Mouse (Mus musculus) ovary, postnatal 10 days (tissue): ENCODE measurements around the gene Poln.

Experiments used
- DNase-seq: peaks from one replicate; pipeline ENCODE4 v3.0.0; 2022; ENCODE audit warnings: low spot score

Poln gene

GRCm38 (mm10) chr5:34168950-34169891 lies at the start of gene Poln, which contains the start of gene Haus3:
Poln (minus strand) TSS chr5:34169448.
Haus3 (minus strand) TSS chr5:34169527.
- DNase-seq = peak; percentile 94

DNA sequence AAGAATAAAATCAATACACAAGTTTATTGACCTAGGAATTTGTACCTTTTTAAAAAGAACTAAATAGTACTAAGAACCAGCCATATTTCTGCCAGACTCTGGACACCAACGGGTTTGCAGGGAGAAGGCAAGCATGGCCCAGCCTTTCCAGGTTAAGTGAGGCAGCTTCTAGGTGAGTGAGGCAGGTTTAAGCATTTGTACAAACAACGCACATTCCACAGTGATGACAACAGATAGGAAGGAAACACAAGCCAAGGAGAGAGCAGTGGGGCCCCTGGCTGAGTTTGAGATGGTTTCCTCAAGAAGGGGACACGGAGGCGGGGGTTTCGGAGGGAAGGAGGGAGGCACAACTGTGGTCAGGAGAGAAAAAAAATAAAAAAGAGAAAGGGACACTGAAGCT lies 49.4 kb upstream of the Poln start:
- DNase-seq = no peak

DNA sequence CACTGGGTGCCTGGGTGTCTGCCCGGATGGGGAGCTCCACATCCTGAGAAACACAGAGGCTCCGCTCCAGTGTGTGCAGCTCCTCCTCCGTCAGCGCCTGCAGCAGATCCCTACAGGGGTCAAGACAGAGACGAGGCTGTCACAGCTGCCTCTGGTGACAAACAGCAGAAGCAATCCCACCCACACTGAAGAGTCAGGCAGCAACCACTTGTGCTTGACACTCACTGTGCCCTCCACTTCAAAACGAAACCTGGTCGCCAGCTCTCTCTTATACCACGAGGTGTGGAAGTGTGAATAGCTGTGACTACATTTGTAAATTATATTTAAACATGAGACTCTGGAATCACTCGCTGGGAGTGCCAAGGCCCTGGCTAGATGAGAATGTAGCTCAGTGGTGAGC lies 48.5 kb upstream of the Poln start:
- DNase-seq = no peak

DNA sequence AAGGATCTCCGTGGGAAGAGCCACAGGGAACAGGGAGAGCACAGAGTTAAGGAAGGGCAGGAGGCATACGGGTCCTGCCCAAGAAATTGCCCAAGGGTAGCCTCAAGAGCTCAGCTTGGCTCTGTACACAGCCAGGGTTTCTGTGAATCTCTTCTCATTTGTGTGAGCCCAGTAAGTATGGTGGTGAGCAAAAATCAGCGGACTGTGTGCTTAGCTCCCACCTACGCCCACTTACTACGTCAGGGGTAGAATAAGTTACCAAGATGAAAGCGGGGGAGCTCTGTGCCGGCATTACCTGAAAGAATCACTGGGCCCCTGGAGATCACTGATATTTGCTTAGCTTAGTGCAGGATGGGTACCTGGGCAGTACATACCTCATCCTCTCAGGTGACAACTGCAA lies 46.8 kb upstream of the Poln start:
- no peak for DNase-seq

DNA sequence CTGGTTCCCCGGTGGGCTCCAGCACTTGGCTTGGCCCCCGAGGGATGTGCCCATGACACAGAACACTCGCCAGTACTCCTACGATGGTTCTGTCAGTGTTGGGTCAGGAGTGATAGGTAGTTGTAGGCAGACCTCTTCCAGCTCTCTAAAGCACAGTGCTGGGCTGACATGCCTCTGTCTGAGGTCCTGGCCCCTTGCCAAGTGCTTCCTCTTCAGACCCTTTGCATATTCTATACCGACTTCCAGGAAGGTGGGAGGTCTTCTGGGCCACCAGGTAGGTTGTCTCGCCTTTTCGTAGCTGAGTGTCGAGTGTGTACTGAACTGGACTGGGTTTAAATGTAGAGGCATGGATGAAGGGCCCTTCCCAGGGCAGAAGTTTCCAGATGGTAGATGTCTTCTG lies 44.4 kb upstream of the Poln start:
- no peak for DNase-seq

DNA sequence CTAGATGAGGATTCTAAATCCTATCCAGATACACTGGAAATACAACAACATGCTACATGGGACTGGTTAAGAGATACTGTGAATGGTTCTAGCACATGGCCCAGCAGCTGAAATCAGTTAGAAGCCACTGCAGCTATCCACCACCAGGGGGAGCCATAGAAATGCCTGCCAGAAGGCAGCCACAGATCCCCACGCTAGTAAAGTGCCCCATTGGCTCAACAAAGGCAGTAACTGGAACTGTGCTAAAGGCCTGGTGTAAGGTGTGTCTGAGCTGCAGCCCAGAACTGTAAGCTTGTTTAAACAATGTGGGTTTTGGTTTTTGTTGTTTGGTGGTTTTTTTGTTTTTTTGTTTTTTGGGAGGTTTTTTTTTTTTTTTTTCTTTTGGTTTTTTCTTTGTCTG lies 41.0 kb upstream of the Poln start:
- DNase-seq = peak; percentile 30

DNA sequence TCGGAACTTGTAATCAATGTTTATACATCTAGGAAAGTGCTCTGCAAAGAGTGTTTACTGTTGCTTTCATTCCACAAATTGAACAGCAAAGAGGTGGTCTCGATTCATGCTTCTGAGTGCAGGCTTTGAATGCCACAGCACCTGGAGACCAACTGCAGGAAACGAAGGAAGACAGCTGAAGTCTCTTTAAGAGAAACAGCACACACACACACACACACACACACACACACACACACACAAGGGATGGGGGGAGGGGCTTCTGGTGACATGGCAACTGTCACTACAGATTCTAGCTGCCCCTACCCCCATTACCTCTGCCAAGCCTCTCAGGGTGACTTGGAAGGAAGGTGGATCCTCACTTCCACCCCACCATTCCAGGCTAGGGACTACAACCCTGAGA lies 38.3 kb upstream of the Poln start:
- DNase-seq = no peak

GRCm38 (mm10) chr5:34205788-34206187 lies 36.5 kb upstream of the Poln start:
- no peak for DNase-seq

- no peak for DNase-seq
Measured at GRCm38 (mm10) chr5:34204911-34205310, 35.7 kb upstream of the Poln start.

- no peak for DNase-seq
Measured at GRCm38 (mm10) chr5:34202006-34202405, 32.8 kb upstream of the Poln start.

DNA sequence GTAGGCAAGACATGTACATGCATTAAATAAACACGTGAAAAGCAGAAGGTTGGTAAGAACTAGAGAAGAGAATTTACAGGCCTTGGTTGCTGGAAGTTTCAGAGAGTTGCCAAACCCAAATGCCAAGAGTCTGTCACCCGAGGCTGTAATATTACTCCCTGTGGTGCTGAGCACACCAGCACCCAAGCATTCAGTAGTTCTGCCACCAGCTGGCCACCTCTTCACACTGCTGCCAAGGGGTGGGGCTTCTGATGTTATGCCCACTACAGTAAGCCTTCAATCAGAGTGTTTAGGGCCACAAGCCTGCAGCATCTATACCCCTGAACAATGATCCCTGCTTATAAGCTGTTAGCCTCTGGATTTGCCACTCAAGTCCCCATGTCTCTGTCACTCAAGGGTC lies 32.1 kb upstream of the Poln start:
- DNase-seq = no peak

GRCm38 (mm10) chr5:34198615-34199014 lies 29.4 kb upstream of the Poln start:
- DNase-seq = no peak

- no peak for DNase-seq
Measured at GRCm38 (mm10) chr5:34197243-34197642, 28.0 kb upstream of the Poln start.

GRCm38 (mm10) chr5:34196423-34196822 lies 27.2 kb upstream of the Poln start:
- no peak for DNase-seq

- DNase-seq = no peak
Measured at GRCm38 (mm10) chr5:34195786-34196185, 26.5 kb upstream of the Poln start.

- no peak for DNase-seq
Measured at GRCm38 (mm10) chr5:34194975-34195662, 25.9 kb upstream of the Poln start.

DNA sequence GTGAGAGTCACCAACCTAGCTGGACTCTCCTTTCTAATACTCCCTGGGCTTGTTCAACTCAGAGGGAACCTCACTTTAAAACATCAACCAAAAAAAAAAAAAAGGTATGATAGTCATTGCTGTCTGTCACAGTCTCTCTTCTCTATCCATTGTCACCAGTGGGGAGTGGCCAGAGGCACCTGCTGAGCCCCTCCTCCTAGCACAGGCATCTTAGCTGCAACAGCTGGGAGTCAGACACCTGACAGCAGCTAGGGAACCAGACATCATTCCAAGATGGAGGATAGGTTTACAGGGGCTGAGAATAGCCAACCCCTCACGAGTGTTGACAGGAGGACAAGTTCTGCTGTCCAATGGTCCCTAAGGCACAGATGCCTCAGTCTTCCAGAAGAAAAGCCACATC lies 25.2 kb upstream of the Poln start:
- DNase-seq = no peak

DNA sequence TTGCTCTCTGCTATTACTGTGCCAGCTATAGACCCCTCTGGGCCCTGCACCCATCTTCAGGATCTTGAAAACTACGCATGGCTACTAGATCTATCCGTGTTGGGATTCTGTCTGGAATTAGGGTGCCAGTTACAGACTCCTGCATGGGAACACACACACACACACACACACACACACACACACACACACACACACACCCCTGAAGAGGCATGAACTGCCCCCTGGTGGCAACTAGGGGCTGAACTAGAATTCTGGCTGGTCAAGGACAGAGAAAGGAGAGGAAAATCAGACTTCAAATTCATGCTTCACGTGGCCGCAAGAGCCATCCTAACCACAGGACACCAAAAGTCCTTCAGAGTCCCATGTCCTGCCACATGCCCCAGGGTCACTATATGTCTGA lies 22.6 kb upstream of the Poln start:
- DNase-seq = no peak

DNA sequence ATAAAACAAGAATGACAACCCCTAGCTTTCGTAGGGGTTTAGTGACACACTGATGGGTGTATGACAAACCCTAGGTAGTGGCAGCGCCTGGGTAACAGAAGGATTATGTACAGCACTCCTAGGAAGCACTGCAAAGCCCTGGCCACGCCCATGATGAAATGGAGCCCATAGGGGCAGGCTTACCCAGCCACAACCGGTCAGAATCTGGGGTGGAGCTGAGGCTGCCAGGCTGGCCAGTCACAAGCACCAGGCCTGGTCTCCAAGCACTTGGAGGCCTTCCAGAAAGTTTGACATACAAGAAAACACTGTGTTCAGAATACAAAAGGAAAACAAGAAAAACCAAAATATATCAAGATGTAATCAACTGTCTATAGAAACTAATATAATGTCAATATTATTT lies 21.8 kb upstream of the Poln start:
- DNase-seq = no peak

GRCm38 (mm10) chr5:34189521-34189920 lies 20.3 kb upstream of the Poln start:
- DNase-seq = no peak

DNA sequence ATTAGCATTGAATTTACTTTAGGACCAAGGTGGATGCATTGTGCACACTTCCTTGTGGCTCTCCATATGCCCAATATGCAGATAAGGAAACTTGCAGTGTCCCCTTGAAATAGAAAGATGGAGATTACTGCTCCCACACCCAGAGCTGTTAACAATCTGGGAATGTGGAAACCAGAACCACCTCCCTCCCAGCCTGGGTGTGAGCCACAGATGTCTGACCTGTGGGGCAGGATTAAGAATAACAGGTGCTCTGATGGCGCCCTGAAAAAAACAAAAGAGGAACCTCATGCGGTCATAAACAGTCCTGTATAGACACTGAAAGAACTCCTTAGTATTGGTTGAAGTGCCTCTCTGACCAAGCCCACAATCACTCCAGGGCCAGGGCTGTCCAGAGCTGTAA lies 19.6 kb upstream of the Poln start:
- no peak for DNase-seq

GRCm38 (mm10) chr5:34187601-34188316 lies 18.5 kb upstream of the Poln start, which contains the start of gene Mxd4:
Mxd4 (minus strand) TSS chr5:34187720.
- DNase-seq = peak; percentile 97

DNA sequence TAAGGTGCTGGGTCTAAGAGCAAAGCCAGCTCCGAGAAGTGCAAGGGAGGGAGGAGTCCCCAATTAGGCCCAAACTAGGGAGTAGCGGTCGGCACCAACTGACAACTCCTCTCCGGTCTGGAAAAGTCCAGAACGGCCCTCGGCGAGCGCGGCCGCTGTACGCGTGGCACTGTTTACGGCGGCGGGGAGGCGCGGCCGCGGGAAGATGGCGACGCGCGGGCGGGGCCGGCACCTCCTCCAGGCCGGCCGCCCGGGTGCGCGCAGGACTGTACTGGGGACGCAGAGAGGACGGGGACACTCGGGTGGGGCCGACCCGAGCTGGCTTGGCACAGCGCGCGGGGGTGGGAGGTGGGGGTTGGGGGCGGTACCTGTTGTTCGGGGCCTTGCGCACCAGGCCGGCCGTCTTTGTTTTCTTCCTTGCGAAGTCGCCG lies 17.7 kb upstream of the Poln start:
- peak; percentile 36 for DNase-seq
